ENCODE assay signal across 8 mouse cellular contexts in the genomic region with DNA sequence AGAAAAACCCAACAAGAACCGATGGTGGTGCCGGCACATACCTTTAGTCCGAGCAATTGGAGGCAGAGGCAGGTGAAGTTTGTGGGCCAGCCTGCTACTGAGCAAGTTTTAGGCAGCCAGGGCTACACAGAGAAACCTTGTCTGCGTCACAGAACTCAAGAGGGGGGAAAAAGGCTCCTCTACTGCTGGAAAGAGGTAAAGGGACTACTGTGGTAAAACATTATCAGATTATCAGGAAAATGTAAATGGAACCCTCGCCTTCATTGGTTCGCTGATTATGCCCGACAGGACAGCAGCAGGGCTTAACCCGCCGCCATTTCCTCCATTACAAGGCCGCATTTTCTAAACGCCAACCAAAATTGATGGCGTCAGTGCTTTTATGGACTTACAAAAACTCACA. TPM values are rescaled to one million over a fixed set of nuclear protein-coding genes. Genes with fewer than 3 reads are reported as not detected.
DNase-seq lines count a peak whose midpoint lies in the region; ATAC-seq lines count a peak whose summit lies in the region.

No protein-coding gene starts in this region.

- H3K4me2 ChIP-seq in stomach, embryonic 14.5 days (replicated peaks; ENCODE audit: low read depth, low read length): no peak overlapping the region

- H3K27ac ChIP-seq in heart, embryonic 10.5 days: peak overlapping the region; percentile 42
- peak overlapping the region; percentile 55; the same call in 1 of the 2 replicates for H3K27ac ChIP-seq in stomach, embryonic 14.5 days (ENCODE audit: low read length)

- 2% methylated on average over 10 of the region's 12 CpGs for WGBS in heart, embryonic 10.5 days
- 2% methylated on average over 11 of the region's 12 CpGs for WGBS in stomach, embryonic 14.5 days

- intact Hi-C loops in left cerebral cortex, postnatal 4 days (cut with DNase I): no loop called here

- H3K27me3 ChIP-seq in heart, embryonic 10.5 days (ENCODE audit: insufficient read depth, poor library complexity, severe bottlenecking): no peaks in the 10 kb centered on the region
- no peaks in the 10 kb centered on the region for H3K27me3 ChIP-seq in stomach, embryonic 14.5 days (ENCODE audit: control insufficient read depth, insufficient read depth, low read length)

- H3K36me3 ChIP-seq in heart, embryonic 10.5 days: no peaks in the 10 kb centered on the region
- H3K36me3 ChIP-seq in stomach, embryonic 14.5 days (ENCODE audit: control insufficient read depth, insufficient read depth, low read length): no peaks in the 10 kb centered on the region

- peak; percentile 84 for ATAC-seq in megakaryocyte-erythroid progenitor cell, adult 5-6 weeks (replicated peaks; ENCODE audit: low FRiP score, low TSS enrichment, poor library complexity, severe bottlenecking)
- no peak for ATAC-seq in stomach, embryonic 14.5 days (ENCODE audit: insufficient number of reproducible peaks, insufficient read depth, low FRiP score, low read depth)

- H3K4me3 ChIP-seq in heart, embryonic 10.5 days: peak overlapping the region; percentile 53
- H3K4me3 ChIP-seq in stomach, embryonic 14.5 days (ENCODE audit: low read depth, low read length): peak overlapping the region; percentile 35

- no peaks in the 10 kb centered on the region for H3K4me1 ChIP-seq in heart, embryonic 10.5 days
- H3K4me1 ChIP-seq in stomach, embryonic 14.5 days (ENCODE audit: control insufficient read depth, insufficient read depth, low read length): no peaks in the 10 kb centered on the region

- H3K9me3 ChIP-seq in heart, embryonic 10.5 days: no peaks in the 10 kb centered on the region
- no peaks in the 10 kb centered on the region for H3K9me3 ChIP-seq in stomach, embryonic 14.5 days (ENCODE audit: control insufficient read depth, low read depth, low read length)

- H3K9ac ChIP-seq in stomach, embryonic 14.5 days (replicated peaks; ENCODE audit: low read depth, low read length): peak overlapping the region; percentile 28; the same call in 1 of the 2 replicates

- peak; percentile 2 for DNase-seq in left cerebral cortex, postnatal 4 days
- DNase-seq in left cerebral cortex, adult 8-10 months (ENCODE audit: low spot score in 2 of 2): no peak
- peak; percentile 26 for DNase-seq in c-Kit-positive CD71-positive TER-119-positive erythroid progenitor cells, embryonic 14.5 days (ENCODE audit: low spot score)
- no peak for DNase-seq in heart, embryonic 10.5 days (ENCODE audit: low spot score)
- DNase-seq in kidney, postnatal 10 days: peak; percentile 37
- DNase-seq in urinary bladder, postnatal 25 days (ENCODE audit: low spot score): no peak

RNA-seq across cellular contexts. Expression of a gene that starts 0.7 kb away (rescaled TPM):
- total RNA-seq in left cerebral cortex, postnatal 4 days (2021): 10 to 100 TPM in 1 of 2 experiments, not detected in 1; 44.4 TPM
- total RNA-seq in left cerebral cortex, adult 8-10 months (2022): 10 to 100 TPM in 2 of 4 experiments, not detected in 2; 48.2 to 49.4 TPM
- 12.5 and 18.6 TPM in 2 replicates for polyA plus RNA-seq in heart, embryonic 10.5 days (2016; fragmentation: Nextera tagmentation; extraction: Ambion mirVana)
- 26.1 and 31.7 TPM in 2 replicates for total RNA-seq in megakaryocyte-erythroid progenitor cell, adult 5-6 weeks (2014; fragmentation: Nextera tagmentation)
- total RNA-seq in megakaryocyte-erythroid progenitor cell, adult 5-6 weeks (2017): 56.9 and 74.6 TPM in 2 replicates
- 49.9 TPM in 1 of 2 replicates, not detected in the other for polyA plus RNA-seq in stomach, embryonic 14.5 days (2014; fragmentation: Nextera tagmentation; extraction: Ambion mirVana)

RNA-seq across cellular contexts. Expression of a gene that starts 40.2 kb away (rescaled TPM):
- total RNA-seq in left cerebral cortex, postnatal 4 days (2021): 10 to 100 TPM in 1 of 2 experiments, not detected in 1; 20.5 TPM
- total RNA-seq in left cerebral cortex, adult 8-10 months (2022): 10 to 100 TPM in 2 of 4 experiments, not detected in 2; 26.7 to 29.7 TPM
- polyA plus RNA-seq in heart, embryonic 10.5 days (2016; fragmentation: Nextera tagmentation; extraction: Ambion mirVana): 8.6 and 10.4 TPM in 2 replicates
- total RNA-seq in megakaryocyte-erythroid progenitor cell, adult 5-6 weeks (2014; fragmentation: Nextera tagmentation): 35.6 and 52.6 TPM in 2 replicates
- 37.6 and 50.1 TPM in 2 replicates for total RNA-seq in megakaryocyte-erythroid progenitor cell, adult 5-6 weeks (2017)
- polyA plus RNA-seq in stomach, embryonic 14.5 days (2014; fragmentation: Nextera tagmentation; extraction: Ambion mirVana): 30.2 TPM in 1 of 2 replicates, not detected in the other

Comparison
In these comparisons a context has a peak if more than half of its experiments do, and no peak if none do; other contexts are left out.
1. DNase-seq: peak in left cerebral cortex, postnatal 4 days (single experiment), c-Kit-positive CD71-positive TER-119-positive erythroid progenitor cells, embryonic 14.5 days (single experiment) and kidney, postnatal 10 days (single experiment); none in left cerebral cortex, adult 8-10 months (0 of 2), heart, embryonic 10.5 days (single experiment) and urinary bladder, postnatal 25 days (single experiment).